Mouse (Mus musculus) intestine, postnatal 0 days (tissue): ENCODE results near the gene Gm4737. TPM values are rescaled to one million over a fixed set of nuclear protein-coding genes. Genes with fewer than 3 reads are reported as not detected.

ENCODE experiments used
- ATAC-seq: fragments of 200-750 bp; cut with Nextera tagmentation; 2 replicates; pipeline ENCODE4 v1.8.0; 2017; ENCODE audit warnings: mild to moderate bottlenecking, moderate TSS enrichment, moderate library complexity
- H3K27ac ChIP-seq: fragments of 300-500 bp; sonication (generic); 2 replicates; pipeline ENCODE4 v1.5.1; 2014; ENCODE audit warnings: mild to moderate bottlenecking, low read depth, low read length, moderate library complexity
- H3K27me3 ChIP-seq: fragments of 300-500 bp; sonication (generic); replicated peaks from 2 replicates; pipeline ENCODE4 v1.6.1; 2014; ENCODE audit warnings: low read length, mixed read lengths; ENCODE audit not compliant: control insufficient read depth, insufficient read depth
- H3K36me3 ChIP-seq: fragments of 300-500 bp; sonication (generic); 2 replicates; pipeline ENCODE4 v1.6.1; 2014; ENCODE audit warnings: mild to moderate bottlenecking, moderate library complexity; ENCODE audit not compliant: control insufficient read depth, insufficient read depth
- H3K4me1 ChIP-seq: fragments of 300-500 bp; sonication (generic); replicated peaks from 2 replicates; pipeline ENCODE4 v1.6.1; 2014; ENCODE audit warnings: antibody characterized with exemption, low read length, mixed read lengths; ENCODE audit not compliant: control insufficient read depth, insufficient read depth
- H3K4me2 ChIP-seq: fragments of 300-500 bp; sonication (generic); replicated peaks from 2 replicates; pipeline ENCODE4 v1.6.1; 2014; ENCODE audit warnings: low read depth, mild to moderate bottlenecking, moderate library complexity
- H3K4me3 ChIP-seq: fragments of 300-500 bp; sonication (generic); 2 replicates; pipeline ENCODE4 v1.5.1; 2014; ENCODE audit warnings: low read depth, low read length
- H3K9ac ChIP-seq: fragments of 300-500 bp; sonication (generic); 2 replicates; pipeline ENCODE4 v1.6.1; 2014; ENCODE audit warnings: mild to moderate bottlenecking, low read depth, low read length
- H3K9me3 ChIP-seq: fragments of 300-500 bp; sonication (generic); 2 replicates; pipeline ENCODE4 v1.6.1; 2016; ENCODE audit warnings: mixed run types; ENCODE audit not compliant: control insufficient read depth
- CTCF ChIP-seq: sonication (generic); IDR thresholded peaks from 2 replicates; pipeline ENCODE4 v1.5.1; 2016; ENCODE audit warnings: low read depth, mild to moderate bottlenecking, control low read depth, antibody characterized with exemption, moderate library complexity
- WGBS: fragments of 180-500 bp; shearing (Covaris S2); extraction: QIAGEN DNeasy Blood & Tissue Kit; methylation state at CpG from one replicate; pipeline ENCODE4 v1.1.7; 2014; 5-methylcytosine and 5-hydroxymethylcytosine counted together
- polyA plus RNA-seq: library from polyadenylated mRNA; unstranded; fragments of >200 nt; fragmentation: Nextera tagmentation; extraction: Ambion mirVana; gene quantifications from 2 replicates; pipeline ENCODE4 v1.2.1, GENCODE M21; 2015

Gm4737 gene
- polyA plus RNA-seq, 1 experiment from 2014 or later = 2.0 TPM

GRCm38 (mm10) chr16:46120020-46120419, 34.9 kb downstream of the Gm4737 start, which contains the start of gene Cd96:
TSS of gene Cd96 (minus strand) at chr16:46120251.
- H3K36me3 ChIP-seq = no peaks in the 10 kb centered on the region
- H3K9ac ChIP-seq = no peak within 1 kb of the TSS
- no peak within 1 kb of the TSS for H3K27ac ChIP-seq
- 77% methylated on average over 10 of the region's 10 CpGs for WGBS
- no peaks in the 10 kb centered on the region for H3K27me3 ChIP-seq
- H3K4me2 ChIP-seq = no peak within 1 kb of the TSS
- H3K9me3 ChIP-seq = no peaks in the 10 kb centered on the region
- H3K4me3 ChIP-seq = no peak within 1 kb of the TSS
- no peak for TF ChIP-seq CTCF
- H3K4me1 ChIP-seq = no peaks in the 10 kb centered on the region; the same call in 1 of the 2 replicates
- ATAC-seq = no peak

GRCm38 (mm10) chr16:46117645-46118044, 37.2 kb downstream of the Gm4737 start:
- WGBS = 77% methylated on average over 3 of the region's 3 CpGs
- peak; percentile 90 for ATAC-seq
- H3K27ac ChIP-seq = no peak overlapping the region
- H3K9ac ChIP-seq = no peak overlapping the region
- H3K4me1 ChIP-seq = no peaks in the 10 kb centered on the region; the same call in 1 of the 2 replicates
- no peaks in the 10 kb centered on the region for H3K27me3 ChIP-seq
- no peak overlapping the region for H3K4me2 ChIP-seq
- H3K9me3 ChIP-seq = no peaks in the 10 kb centered on the region
- no peak for TF ChIP-seq CTCF
- no peaks in the 10 kb centered on the region for H3K36me3 ChIP-seq
- H3K4me3 ChIP-seq = no peak overlapping the region

GRCm38 (mm10) chr16:46114727-46115126, 40.1 kb downstream of the Gm4737 start:
- Histone ChIP-seq H3K36me3 (no peaks in the 10 kb centered on the region), H3K4me3 (no peak overlapping the region), H3K27ac (no peak overlapping the region), H3K4me2 (no peak overlapping the region), H3K9ac (no peak overlapping the region), H3K9me3 (no peaks in the 10 kb centered on the region), H3K4me1 (no peaks in the 10 kb centered on the region), H3K27me3 (no peaks in the 10 kb centered on the region)
- TF ChIP-seq CTCF = no peak
- WGBS = 57% methylated on average over 2 of the region's 2 CpGs
- ATAC-seq = no peak

- Histone ChIP-seq H3K4me1 (no peaks in the 10 kb centered on the region), H3K9ac (no peak overlapping the region), H3K27me3 (no peaks in the 10 kb centered on the region), H3K9me3 (no peaks in the 10 kb centered on the region), H3K4me3 (no peak overlapping the region), H3K4me2 (no peak overlapping the region), H3K27ac (no peak overlapping the region), H3K36me3 (no peaks in the 10 kb centered on the region)
- no peak for TF ChIP-seq CTCF
- 73% methylated on average over 8 of the region's 8 CpGs for WGBS
- no peak for ATAC-seq
These were observed 45.3 kb downstream of the Gm4737 start for GRCm38 (mm10) chr16:46109536-46109935.

GRCm38 (mm10) chr16:46107431-46107830, 47.4 kb downstream of the Gm4737 start:
- Histone ChIP-seq H3K4me1 (no peaks in the 10 kb centered on the region), H3K4me2 (no peak overlapping the region), H3K4me3 (no peak overlapping the region), H3K27ac (no peak overlapping the region), H3K9me3 (no peaks in the 10 kb centered on the region), H3K9ac (no peak overlapping the region), H3K27me3 (no peaks in the 10 kb centered on the region), H3K36me3 (no peaks in the 10 kb centered on the region)
- no peak for TF ChIP-seq CTCF
- 72% methylated on average over 4 of the region's 4 CpGs for whole genome bisulfite sequencing
- ATAC-seq = no peak

- Histone ChIP-seq H3K4me2 (no peak overlapping the region), H3K27me3 (no peaks in the 10 kb centered on the region), H3K36me3 (no peaks in the 10 kb centered on the region), H3K4me1 (no peaks in the 10 kb centered on the region), H3K27ac (no peak overlapping the region), H3K4me3 (no peak overlapping the region), H3K9ac (no peak overlapping the region), H3K9me3 (no peaks in the 10 kb centered on the region)
- 76% methylated on average over 9 of the region's 9 CpGs for WGBS
- no peak for TF ChIP-seq CTCF
- no peak for ATAC-seq
These were observed 50.4 kb downstream of the Gm4737 start for GRCm38 (mm10) chr16:46104491-46104890.

Other genes starting within 250 kb of the Gm4737 start
- 9.2 and 9.5 TPM in 2 replicates for gene Phldb2, start 201.5 kb downstream of the Gm4737 start, polyA plus RNA-seq
- 2.3 and 2.4 TPM in 2 replicates for gene Plcxd2, start 144.9 kb downstream of the Gm4737 start, polyA plus RNA-seq
- 0.16 and 0.17 TPM in 2 replicates for gene Cd96, start 34.8 kb downstream of the Gm4737 start, polyA plus RNA-seq